Mouse (Mus musculus) liver, adult 2 months (tissue): Measurements from ENCODE around the gene Fam71f2.

ENCODE experiments used
- CTCF ChIP-seq: fragments of 200-500 bp; IDR thresholded peaks from 2 replicates; pipeline ENCODE4 v1.5.1; 2011; ENCODE audit warnings: low read depth, low read length, control low read depth
- POLR2A ChIP-seq: fragments of 200-500 bp; IDR thresholded peaks from 2 replicates; pipeline ENCODE4 v1.6.1; 2011; ENCODE audit warnings: low read length, control low read depth; ENCODE audit not compliant: insufficient read depth; ENCODE audit errors: extremely low read depth

GRCm38 (mm10) chr6:29230386-29230785 lies 49.0 kb upstream of the Fam71f2 start:
- TF ChIP-seq CTCF (no peak), POLR2A (no peak)
